Mouse (Mus musculus) limb, embryonic 11.5 days (tissue): ENCODE data around the gene Fadd. TPM values are rescaled to one million over a fixed set of nuclear protein-coding genes. Genes with fewer than 3 reads are reported as not detected.

Source experiments
- ATAC-seq: fragments of 200-750 bp; cut with Nextera tagmentation; 2 replicates; pipeline ENCODE4 v1.8.0; 2017; ENCODE audit warnings: low read depth; ENCODE audit not compliant: insufficient number of reproducible peaks, low FRiP score, low TSS enrichment
- DNase-seq: peaks from one replicate; pipeline ENCODE4 v3.0.0-alpha.2; 2015; ENCODE audit warnings: low spot score
- H3K27ac ChIP-seq: fragments of 300-500 bp; sonication (generic); replicated peaks from 2 replicates; pipeline ENCODE4 v1.5.1; 2014; ENCODE audit warnings: low read depth, mild to moderate bottlenecking, low read length
- H3K27me3 ChIP-seq: fragments of 300-500 bp; sonication (generic); 2 replicates; pipeline ENCODE4 v1.6.1; 2014; ENCODE audit warnings: mild to moderate bottlenecking, low read length, mixed read lengths; ENCODE audit not compliant: control insufficient read depth, insufficient read depth
- H3K36me3 ChIP-seq: fragments of 300-500 bp; sonication (generic); 2 replicates; pipeline ENCODE4 v1.6.1; 2014; ENCODE audit warnings: mild to moderate bottlenecking, low read length, moderate library complexity, mixed read lengths; ENCODE audit not compliant: control insufficient read depth, insufficient read depth
- H3K4me1 ChIP-seq: fragments of 300-500 bp; sonication (generic); 2 replicates; pipeline ENCODE4 v1.6.1; 2014; ENCODE audit warnings: low read length, mixed read lengths; ENCODE audit not compliant: control insufficient read depth, insufficient read depth
- H3K4me2 ChIP-seq: fragments of 300-500 bp; sonication (generic); 2 replicates; pipeline ENCODE4 v1.6.1; 2014; ENCODE audit warnings: low read depth, mild to moderate bottlenecking, moderate library complexity; ENCODE audit not compliant: severe bottlenecking
- H3K4me3 ChIP-seq: fragments of 300-500 bp; sonication (generic); 2 replicates; pipeline ENCODE4 v1.5.1; 2014; ENCODE audit warnings: low read depth, low read length
- H3K9ac ChIP-seq: fragments of 300-500 bp; sonication (generic); 2 replicates; pipeline ENCODE4 v1.6.1; 2014; ENCODE audit warnings: mild to moderate bottlenecking, low read length
- H3K9me3 ChIP-seq: fragments of 300-500 bp; sonication (generic); 2 replicates; pipeline ENCODE4 v1.6.1; 2016; ENCODE audit warnings: low read length; ENCODE audit not compliant: control insufficient read depth
- WGBS: fragments of 180-500 bp; shearing (Covaris S2); extraction: QIAGEN DNeasy Blood & Tissue Kit; methylation state at CpG from one replicate; pipeline ENCODE4 v1.1.7; 2014; 5-methylcytosine and 5-hydroxymethylcytosine counted together
- polyA plus RNA-seq: library from polyadenylated mRNA; unstranded; fragments of >200 nt; fragmentation: Nextera tagmentation; extraction: Ambion mirVana; gene quantifications from 2 replicates; pipeline ENCODE4 v1.2.1, GENCODE M21; 2014

The Fadd gene
- polyA plus RNA-seq, 1 experiment from 2014 or later = 12.3 TPM

- H3K36me3 ChIP-seq = no peaks in the 10 kb centered on the region
- H3K9me3 ChIP-seq = no peaks in the 10 kb centered on the region
- 40% methylated on average over 7 of the region's 7 CpGs for WGBS
- no peak overlapping the region for H3K9ac ChIP-seq
- H3K4me3 ChIP-seq = no peak overlapping the region
- no peak overlapping the region for H3K27ac ChIP-seq
- peaks cover 6% of the 10 kb centered on the region for H3K4me1 ChIP-seq
- DNase-seq (no peak), ATAC-seq (no peak)
- H3K27me3 ChIP-seq = no peaks in the 10 kb centered on the region
- no peak overlapping the region for H3K4me2 ChIP-seq
Measured at GRCm38 (mm10) chr7:144531585-144532378, 50.5 kb downstream of the Fadd start.

- Histone ChIP-seq H3K9me3 (no peaks in the 10 kb centered on the region), H3K4me1 (peaks cover 9% of the 10 kb centered on the region), H3K27ac (no peak overlapping the region), H3K4me3 (no peak overlapping the region), H3K9ac (no peak overlapping the region), H3K4me2 (no peak overlapping the region), H3K27me3 (no peaks in the 10 kb centered on the region), H3K36me3 (no peaks in the 10 kb centered on the region)
- DNase-seq (no peak), ATAC-seq (no peak)
- WGBS = 86% methylated on average over 3 of the region's 3 CpGs
Measured at GRCm38 (mm10) chr7:144529851-144530250, 52.4 kb downstream of the Fadd start.

- Histone ChIP-seq H3K27ac (no peak overlapping the region), H3K36me3 (no peaks in the 10 kb centered on the region), H3K4me1 (peaks cover 9% of the 10 kb centered on the region), H3K4me2 (no peak overlapping the region), H3K9me3 (no peaks in the 10 kb centered on the region), H3K4me3 (no peak overlapping the region), H3K9ac (no peak overlapping the region), H3K27me3 (no peaks in the 10 kb centered on the region)
- DNase-seq (no peak), ATAC-seq (no peak)
- WGBS = 77% methylated on average over 1 of the region's 1 CpGs
Measured at GRCm38 (mm10) chr7:144527723-144528221, 54.5 kb downstream of the Fadd start.

Other genes with a start within 250 kb of the Fadd start
- gene Cttn, start 111.5 kb downstream of the Fadd start, polyA plus RNA-seq = 179 and 186 TPM in 2 replicates
- 41.8 and 47.9 TPM in 2 replicates for gene Ppfia1, start 28.7 kb downstream of the Fadd start, polyA plus RNA-seq
- 1.3 and 1.4 TPM in 2 replicates for gene Ano1, start 169.5 kb upstream of the Fadd start, polyA plus RNA-seq